Mouse (Mus musculus): ENCODE measurements around the gene Nol11. TPM values are rescaled to one million over a fixed set of nuclear protein-coding genes. Genes with fewer than 3 reads are reported as not detected.

The Nol11 gene
- polyA plus RNA-seq (2015; fragmentation: Illumina TruSeq; extraction: RNeasy Lipid Tissue Mini Kit (QIAGEN cat#74804); ENCODE audit: insufficient read depth, low replicate concordance): 37.7 TPM

DNA sequence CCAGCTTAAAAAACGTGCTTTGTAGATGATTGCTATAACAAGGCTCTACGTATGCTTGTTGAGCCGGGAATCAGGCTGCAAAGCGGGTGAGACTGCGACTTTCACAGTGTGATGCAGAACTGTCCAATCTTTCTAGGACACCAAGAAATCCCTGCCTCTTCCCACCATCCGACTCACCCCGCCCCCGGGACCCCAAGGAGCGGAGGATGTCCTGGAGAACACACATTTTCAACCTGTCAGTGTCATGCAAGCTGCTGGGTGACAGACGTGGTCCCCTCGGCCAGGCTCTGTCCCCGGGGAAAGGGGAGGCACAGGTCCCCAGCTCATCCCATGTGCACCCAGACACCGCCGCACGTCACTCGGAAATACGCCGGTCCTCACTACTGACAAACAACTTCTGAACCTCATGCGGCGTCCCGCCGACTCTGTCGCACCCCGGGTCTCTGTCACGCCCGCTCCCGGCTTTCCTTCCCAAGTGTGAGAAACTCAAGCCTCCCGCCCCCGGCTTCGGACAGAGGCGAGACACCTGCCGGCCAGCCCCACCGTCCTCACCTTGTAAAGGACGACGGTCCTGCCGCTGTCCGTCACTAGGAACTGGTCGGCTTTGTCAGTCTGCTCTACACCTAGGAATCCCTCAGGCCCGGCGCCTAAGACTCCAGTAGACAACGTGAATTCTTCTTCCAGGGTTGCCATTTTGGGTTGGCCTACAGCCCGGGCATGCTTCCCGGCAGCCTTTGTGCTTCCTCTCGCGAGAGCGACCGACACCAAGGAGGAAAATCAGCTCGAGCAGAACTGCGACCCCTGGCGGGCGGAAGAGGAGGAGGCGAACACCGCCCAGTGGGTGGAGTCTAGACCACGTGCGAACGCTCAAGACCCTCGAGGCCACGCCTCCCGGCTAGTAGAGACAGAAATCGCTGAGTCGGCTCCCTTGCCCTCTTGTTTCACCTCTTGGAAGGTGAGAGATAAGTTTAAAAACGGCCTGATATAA, at the start of gene Nol11:
Gene Nol11 (minus strand): TSS at position 817 of the 988 bp plus-strand sequence.

DNA sequence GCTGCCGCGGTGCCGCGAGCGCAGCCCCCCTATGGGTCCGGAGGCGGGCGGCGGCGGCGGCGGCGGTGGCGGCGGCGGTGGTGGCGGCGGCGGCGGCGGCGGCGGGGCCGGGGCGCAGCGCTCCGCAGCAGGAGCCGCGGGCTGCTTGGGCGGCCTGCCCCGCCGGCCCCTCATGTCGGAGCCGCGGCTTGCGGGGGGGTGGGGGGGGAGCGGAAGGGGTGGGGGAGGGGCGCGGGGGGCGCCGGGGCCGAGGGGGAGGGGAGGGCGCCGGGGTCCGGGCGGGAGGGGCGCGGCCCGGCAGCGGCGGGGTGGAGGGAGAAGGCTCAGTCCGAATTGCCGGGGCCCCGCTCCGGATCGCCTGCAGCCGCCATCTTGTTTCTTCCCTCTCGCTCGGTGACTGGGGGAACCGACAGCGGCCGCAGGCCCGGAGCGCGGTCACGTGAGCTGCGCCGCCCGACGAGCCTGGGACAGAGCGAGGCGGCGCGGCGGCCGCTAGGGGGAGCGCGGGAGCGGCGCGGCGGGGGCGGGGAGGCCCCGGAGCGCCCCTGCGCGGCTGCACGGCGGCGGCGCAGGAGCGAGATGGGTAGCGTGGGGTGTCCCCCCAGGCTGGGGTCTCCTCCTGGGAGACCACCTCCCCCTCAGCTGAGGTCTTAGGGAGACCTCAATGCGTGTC, 57.3 kb downstream of the Nol11 start, which contains the start of gene Bptf:
Gene Bptf (minus strand): TSS at position 379 of the 673 bp plus-strand sequence.

Other genes starting within 250 kb of the Nol11 start
- gene Kpna2, start 189.8 kb downstream of the Nol11 start, polyA plus RNA-seq (2015; fragmentation: Illumina TruSeq; extraction: RNeasy Lipid Tissue Mini Kit (QIAGEN cat#74804); ENCODE audit: insufficient read depth, low replicate concordance): 97.2 TPM
- gene 1810010H24Rik, start 163.7 kb downstream of the Nol11 start, polyA plus RNA-seq (2015; fragmentation: Illumina TruSeq; extraction: RNeasy Lipid Tissue Mini Kit (QIAGEN cat#74804); ENCODE audit: insufficient read depth, low replicate concordance): 2.4 TPM
- gene Bptf, start 57.3 kb downstream of the Nol11 start, polyA plus RNA-seq (2015; fragmentation: Illumina TruSeq; extraction: RNeasy Lipid Tissue Mini Kit (QIAGEN cat#74804); ENCODE audit: insufficient read depth, low replicate concordance): 90.1 TPM